Mouse (Mus musculus): ENCODE measurements around the gene Iqcg.

DNA sequence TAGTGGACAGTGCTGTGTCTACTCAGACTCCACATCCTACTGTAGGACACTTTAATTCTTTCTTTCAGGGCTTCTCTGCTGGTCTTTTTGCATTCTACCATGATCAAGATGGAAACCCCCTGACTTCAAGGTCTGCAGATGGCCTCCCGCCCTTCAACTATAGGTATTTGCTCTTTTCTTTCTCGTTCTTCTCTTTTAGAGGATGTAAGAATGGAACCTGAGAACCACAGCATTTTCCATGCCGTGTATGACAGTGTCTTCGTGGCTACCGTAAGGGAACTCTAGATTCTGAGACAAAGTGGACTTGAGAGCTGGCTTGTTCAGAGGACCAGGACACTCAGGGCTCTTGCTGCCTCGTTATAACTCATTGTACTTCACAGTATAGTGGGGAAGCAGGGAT lies 26.9 kb upstream of the Iqcg start:
- TF ChIP-seq USF1 (IDR thresholded peaks at IDR 0.05; ENCODE audit: low read depth): no peak
- no peak for TF ChIP-seq POLR2A (IDR thresholded peaks at IDR 0.05; ENCODE audit: insufficient read length, low read depth)
- no peak for TF ChIP-seq E2F4 (IDR thresholded peaks at IDR 0.05; ENCODE audit: insufficient read depth)
- no peak for TF ChIP-seq POLR2AphosphoS2 (IDR thresholded peaks at IDR 0.05; ENCODE audit: insufficient read length, low read depth)
- TF ChIP-seq TCF12 (IDR thresholded peaks at IDR 0.05; ENCODE audit: insufficient read depth, poor library complexity, severe bottlenecking): no peak
- TF ChIP-seq MYOD1 (IDR thresholded peaks at IDR 0.05; ENCODE audit: control insufficient read depth in 1 of 3, insufficient read length in 2 of 3, low read depth in 2 of 3): no peak

Data from myocyte (in vitro differentiated cells).